Mouse (Mus musculus) intestine, embryonic 16.5 days (tissue): Measurements from ENCODE around the gene Gfpt2. TPM values are rescaled to one million over a fixed set of nuclear protein-coding genes. Genes with fewer than 3 reads are reported as not detected.

ENCODE experiments used
- ATAC-seq: fragments of 200-750 bp; cut with Nextera tagmentation; 2 replicates; pipeline ENCODE4 v1.8.0; 2017; ENCODE audit warnings: moderate TSS enrichment, moderate library complexity
- H3K27ac ChIP-seq: fragments of 300-500 bp; sonication (generic); 2 replicates; pipeline ENCODE4 v1.5.1; 2014; ENCODE audit warnings: mild to moderate bottlenecking, low read length
- H3K27me3 ChIP-seq: fragments of 300-500 bp; sonication (generic); replicated peaks from 2 replicates; pipeline ENCODE4 v1.6.1; 2014; ENCODE audit warnings: low read length, control low read depth, mixed read lengths; ENCODE audit not compliant: control insufficient read depth, insufficient read depth
- H3K36me3 ChIP-seq: fragments of 300-500 bp; sonication (generic); 2 replicates; pipeline ENCODE4 v1.6.1; 2014; ENCODE audit warnings: low read length, control low read depth; ENCODE audit not compliant: control insufficient read depth, insufficient read depth
- H3K4me1 ChIP-seq: fragments of 300-500 bp; sonication (generic); 2 replicates; pipeline ENCODE4 v1.6.1; 2014; ENCODE audit warnings: low read length, control low read depth, mixed read lengths; ENCODE audit not compliant: control insufficient read depth, insufficient read depth
- H3K4me2 ChIP-seq: fragments of 300-500 bp; sonication (generic); 2 replicates; pipeline ENCODE4 v1.6.1; 2014; ENCODE audit warnings: low read depth, low read length, control low read depth
- H3K4me3 ChIP-seq: fragments of 300-500 bp; sonication (generic); 2 replicates; pipeline ENCODE4 v1.5.1; 2014; ENCODE audit warnings: mild to moderate bottlenecking, low read length
- H3K9ac ChIP-seq: fragments of 300-500 bp; sonication (generic); 2 replicates; pipeline ENCODE4 v1.6.1; 2014; ENCODE audit warnings: low read depth, low read length
- H3K9me3 ChIP-seq: fragments of 300-500 bp; sonication (generic); 2 replicates; pipeline ENCODE4 v1.6.1; 2016; ENCODE audit warnings: low read length, control low read depth; ENCODE audit not compliant: control insufficient read depth
- WGBS: fragments of 180-500 bp; shearing (Covaris S2); extraction: QIAGEN DNeasy Blood & Tissue Kit; methylation state at CpG from one replicate; pipeline ENCODE4 v1.1.7; 2014; 5-methylcytosine and 5-hydroxymethylcytosine counted together
- polyA plus RNA-seq: library from polyadenylated mRNA; unstranded; fragments of >200 nt; fragmentation: Nextera tagmentation; extraction: Ambion mirVana; gene quantifications from 2 replicates; pipeline ENCODE4 v1.2.1, GENCODE M21; 2015

Gene Gfpt2
- polyA plus RNA-seq, 1 experiment from 2014 or later = 6.4 TPM

DNA sequence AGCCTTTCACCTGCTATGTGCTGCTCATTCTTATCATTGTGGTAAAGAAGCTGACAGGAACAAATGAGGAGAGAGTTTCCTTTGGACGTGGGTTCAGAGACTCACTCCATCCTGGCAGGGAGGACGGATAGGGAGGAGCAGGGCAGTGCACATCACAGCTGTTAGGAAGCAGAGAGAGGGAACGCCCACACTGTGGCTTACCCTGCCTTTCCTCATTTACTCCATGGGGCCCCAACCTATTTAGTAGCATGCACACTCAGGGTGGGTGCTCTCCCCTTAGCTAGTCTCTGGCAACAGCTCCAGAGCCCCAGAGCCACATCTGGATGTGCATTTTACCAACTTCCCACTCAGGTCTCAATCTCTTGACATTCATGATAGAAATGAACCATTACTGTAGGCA is 48.7 kb downstream of the Gfpt2 start:
- Histone ChIP-seq H3K27ac (no peak overlapping the region), H3K36me3 (no peaks in the 10 kb centered on the region), H3K9me3 (no peaks in the 10 kb centered on the region), H3K4me1 (peaks cover 8% of the 10 kb centered on the region), H3K27me3 (no peaks in the 10 kb centered on the region), H3K9ac (no peak overlapping the region), H3K4me2 (no peak overlapping the region), H3K4me3 (no peak overlapping the region)
- ATAC-seq = no peak
- 33% methylated on average over 3 of the region's 3 CpGs for WGBS

DNA sequence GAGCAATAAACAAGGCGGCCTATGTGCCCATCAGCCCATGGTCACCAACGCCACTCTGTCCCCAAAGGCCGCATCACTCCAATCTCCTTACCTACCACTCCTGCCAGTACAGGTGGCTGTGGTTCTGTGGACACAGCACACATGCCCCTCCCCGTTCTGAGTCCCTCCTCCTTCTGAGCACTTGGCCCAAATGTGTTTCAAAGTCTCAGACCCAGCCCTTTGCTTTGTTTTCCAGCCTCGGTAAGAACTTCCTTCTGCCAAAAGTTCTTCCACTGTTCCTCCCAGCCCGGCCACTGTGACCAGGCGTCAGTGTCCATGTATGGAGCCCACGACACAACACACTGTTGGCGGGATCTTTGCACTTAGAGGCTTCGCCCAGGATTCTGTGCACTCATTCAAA is 50.3 kb downstream of the Gfpt2 start:
- H3K9me3 ChIP-seq = no peaks in the 10 kb centered on the region
- H3K36me3 ChIP-seq = no peaks in the 10 kb centered on the region
- H3K4me1 ChIP-seq = peaks cover 14% of the 10 kb centered on the region
- H3K4me2 ChIP-seq = no peak overlapping the region
- no peak overlapping the region for H3K9ac ChIP-seq
- no peaks in the 10 kb centered on the region for H3K27me3 ChIP-seq
- no peak overlapping the region for H3K27ac ChIP-seq
- 90% methylated on average over 10 of the region's 10 CpGs for WGBS
- no peak for ATAC-seq
- H3K4me3 ChIP-seq = no peak overlapping the region

DNA sequence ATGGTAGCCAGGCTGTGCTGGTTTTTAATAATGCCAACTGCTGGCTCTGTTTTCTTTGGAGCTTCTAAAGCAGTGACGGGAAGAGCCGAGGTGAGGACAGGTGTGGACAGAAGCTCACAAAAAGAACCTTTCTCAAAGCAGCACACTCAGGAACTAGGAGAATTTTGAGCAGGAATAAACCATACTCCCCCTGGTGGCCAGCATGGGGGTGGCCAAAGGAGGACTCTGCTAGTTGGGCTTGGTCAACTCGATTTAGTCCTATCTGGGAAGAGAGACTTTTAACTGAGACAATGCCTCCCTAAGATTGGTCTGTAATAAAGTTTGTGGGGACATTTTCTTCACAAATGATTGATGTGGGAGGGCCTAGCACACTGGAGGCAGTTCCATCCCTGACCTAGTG is 51.0 kb downstream of the Gfpt2 start:
- Histone ChIP-seq H3K27ac (no peak overlapping the region), H3K4me1 (peaks cover 14% of the 10 kb centered on the region), H3K36me3 (0 out of 2 replicates have a peak, but pooled peaks cover 3% of the 10 kb centered on the region), H3K27me3 (no peaks in the 10 kb centered on the region), H3K4me3 (no peak overlapping the region), H3K4me2 (no peak overlapping the region), H3K9me3 (no peaks in the 10 kb centered on the region), H3K9ac (no peak overlapping the region)
- no peak for ATAC-seq
- 51% methylated on average over 3 of the region's 3 CpGs for WGBS

- H3K27ac ChIP-seq = peak overlapping the region; percentile 66
- no peaks in the 10 kb centered on the region for H3K27me3 ChIP-seq
- peak; percentile 1; the same call in 1 of the 2 replicates for ATAC-seq
- H3K9ac ChIP-seq = peak overlapping the region; percentile 78
- H3K36me3 ChIP-seq = 0 out of 2 replicates have a peak, but pooled peaks cover 5% of the 10 kb centered on the region
- peak overlapping the region; percentile 80 for H3K4me2 ChIP-seq
- H3K4me1 ChIP-seq = peaks cover 14% of the 10 kb centered on the region
- WGBS = 31% methylated on average over 11 of the region's 11 CpGs
- no peaks in the 10 kb centered on the region for H3K9me3 ChIP-seq
- peak overlapping the region; percentile 90 for H3K4me3 ChIP-seq
Measured at GRCm38 (mm10) chr11:49845958-49846357, 52.0 kb downstream of the Gfpt2 start.

- ATAC-seq = peak; percentile 98
- peak within 1 kb of the TSS; percentile 89 for H3K4me2 ChIP-seq
- H3K9ac ChIP-seq = peak within 1 kb of the TSS; percentile 97
- H3K27me3 ChIP-seq = no peaks in the 10 kb centered on the region
- no peaks in the 10 kb centered on the region for H3K9me3 ChIP-seq
- WGBS = under 1% methylated on average over 48 of the region's 68 CpGs
- H3K4me3 ChIP-seq = peak within 1 kb of the TSS; percentile 90
- 0 out of 2 replicates have a peak, but pooled peaks cover 5% of the 10 kb centered on the region for H3K36me3 ChIP-seq
- peaks cover 14% of the 10 kb centered on the region for H3K4me1 ChIP-seq
- peak within 1 kb of the TSS; percentile 87 for H3K27ac ChIP-seq
Measured at GRCm38 (mm10) chr11:49846401-49847070, 52.6 kb downstream of the Gfpt2 start, which contains the start of gene Mapk9. Mapk9 (plus strand) TSS chr11:49846751.

DNA sequence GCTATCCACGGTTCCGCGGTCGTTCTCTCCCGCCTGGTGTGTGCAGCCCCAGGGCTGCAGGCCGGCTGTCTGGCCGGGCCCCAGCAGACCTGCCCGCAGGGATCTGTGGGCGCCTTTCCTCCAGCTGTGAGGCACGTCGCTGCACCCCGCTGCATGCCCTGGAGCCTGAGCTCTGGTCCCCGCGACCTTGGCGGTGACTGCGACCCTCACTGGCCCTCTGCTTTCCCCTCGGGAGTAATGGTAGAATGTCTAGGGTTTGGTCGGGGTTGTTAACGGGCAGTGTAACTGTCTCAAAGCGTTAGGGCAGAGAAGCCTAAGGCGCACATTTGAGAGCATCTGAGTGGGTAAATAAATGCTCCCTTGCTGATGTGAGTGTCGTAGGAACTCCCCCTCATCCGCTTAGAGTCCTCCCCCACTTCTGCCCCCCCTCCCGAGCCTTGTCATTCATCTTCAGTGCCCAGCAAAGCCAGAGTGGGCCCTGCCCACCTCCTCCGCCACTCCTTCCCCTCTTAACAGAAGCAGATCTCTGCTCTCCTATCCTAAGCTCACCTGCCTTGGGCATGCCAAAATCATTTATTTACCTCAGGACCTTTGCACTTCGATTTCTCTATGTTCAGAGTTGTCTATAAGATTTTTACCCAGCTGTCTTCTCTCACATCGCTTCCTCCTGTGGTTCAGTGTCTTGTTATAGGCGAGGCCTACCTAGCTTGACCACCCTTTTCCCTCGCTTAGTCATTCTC is 53.3 kb downstream of the Gfpt2 start:
- H3K4me1 ChIP-seq = peaks cover 14% of the 10 kb centered on the region
- 0 out of 2 replicates have a peak, but pooled peaks cover 5% of the 10 kb centered on the region for H3K36me3 ChIP-seq
- peak overlapping the region; percentile 89 for H3K4me2 ChIP-seq
- peak overlapping the region; percentile 90 for H3K4me3 ChIP-seq
- H3K9ac ChIP-seq = peak overlapping the region; percentile 97
- H3K27ac ChIP-seq = peak overlapping the region; percentile 87
- H3K9me3 ChIP-seq = no peaks in the 10 kb centered on the region
- ATAC-seq = no peak
- WGBS = 7% methylated on average over 29 of the region's 29 CpGs
- no peaks in the 10 kb centered on the region for H3K27me3 ChIP-seq

DNA sequence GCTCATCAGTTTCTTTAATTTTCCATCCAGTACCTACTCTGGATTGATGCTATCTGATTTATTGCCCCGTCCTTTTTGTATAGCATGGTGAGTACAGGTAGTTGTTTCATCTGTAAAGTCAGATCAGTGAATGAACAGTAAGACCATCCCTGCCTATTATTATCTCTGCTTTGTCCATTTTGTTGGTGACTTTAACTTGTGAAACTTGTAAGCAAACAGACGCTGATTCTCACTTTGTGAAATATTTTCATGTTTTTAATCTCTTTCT is 53.8 kb downstream of the Gfpt2 start:
- ATAC-seq = no peak
- H3K4me1 ChIP-seq = peaks cover 14% of the 10 kb centered on the region
- H3K9me3 ChIP-seq = no peaks in the 10 kb centered on the region
- WGBS = 69% methylated on average over 2 of the region's 2 CpGs
- H3K4me3 ChIP-seq = peak overlapping the region; percentile 90
- H3K36me3 ChIP-seq = 0 out of 2 replicates have a peak, but pooled peaks cover 5% of the 10 kb centered on the region
- no peaks in the 10 kb centered on the region for H3K27me3 ChIP-seq
- H3K27ac ChIP-seq = no peak overlapping the region
- H3K9ac ChIP-seq = peak overlapping the region; percentile 97; the same call in 1 of the 2 replicates
- peak overlapping the region; percentile 89 for H3K4me2 ChIP-seq

- H3K4me3 ChIP-seq = no peak overlapping the region
- H3K27me3 ChIP-seq = no peaks in the 10 kb centered on the region
- peaks cover 14% of the 10 kb centered on the region for H3K4me1 ChIP-seq
- 0 out of 2 replicates have a peak, but pooled peaks cover 5% of the 10 kb centered on the region for H3K36me3 ChIP-seq
- no peak overlapping the region for H3K9ac ChIP-seq
- ATAC-seq = no peak
- H3K27ac ChIP-seq = no peak overlapping the region
- H3K9me3 ChIP-seq = no peaks in the 10 kb centered on the region
- 73% methylated on average over 4 of the region's 4 CpGs for WGBS
- H3K4me2 ChIP-seq = peak overlapping the region; percentile 4; the same call in 1 of the 2 replicates
Measured at GRCm38 (mm10) chr11:49848080-49848815, 54.3 kb downstream of the Gfpt2 start.

- Histone ChIP-seq H3K27ac (no peak overlapping the region), H3K36me3 (0 out of 2 replicates have a peak, but pooled peaks cover 5% of the 10 kb centered on the region), H3K9me3 (no peaks in the 10 kb centered on the region), H3K4me2 (no peak overlapping the region), H3K9ac (no peak overlapping the region), H3K4me1 (peaks cover 14% of the 10 kb centered on the region), H3K4me3 (no peak overlapping the region), H3K27me3 (no peaks in the 10 kb centered on the region)
- 88% methylated on average over 7 of the region's 7 CpGs for WGBS
- ATAC-seq = no peak
Measured at GRCm38 (mm10) chr11:49850331-49850730, 56.4 kb downstream of the Gfpt2 start.
